Mouse (Mus musculus): ENCODE data around the gene Chpf.

The Chpf gene

GRCm38 (mm10) chr1:75498897-75499296 is 19.8 kb upstream of the Chpf start:
- DNase-seq = no peak

DNA sequence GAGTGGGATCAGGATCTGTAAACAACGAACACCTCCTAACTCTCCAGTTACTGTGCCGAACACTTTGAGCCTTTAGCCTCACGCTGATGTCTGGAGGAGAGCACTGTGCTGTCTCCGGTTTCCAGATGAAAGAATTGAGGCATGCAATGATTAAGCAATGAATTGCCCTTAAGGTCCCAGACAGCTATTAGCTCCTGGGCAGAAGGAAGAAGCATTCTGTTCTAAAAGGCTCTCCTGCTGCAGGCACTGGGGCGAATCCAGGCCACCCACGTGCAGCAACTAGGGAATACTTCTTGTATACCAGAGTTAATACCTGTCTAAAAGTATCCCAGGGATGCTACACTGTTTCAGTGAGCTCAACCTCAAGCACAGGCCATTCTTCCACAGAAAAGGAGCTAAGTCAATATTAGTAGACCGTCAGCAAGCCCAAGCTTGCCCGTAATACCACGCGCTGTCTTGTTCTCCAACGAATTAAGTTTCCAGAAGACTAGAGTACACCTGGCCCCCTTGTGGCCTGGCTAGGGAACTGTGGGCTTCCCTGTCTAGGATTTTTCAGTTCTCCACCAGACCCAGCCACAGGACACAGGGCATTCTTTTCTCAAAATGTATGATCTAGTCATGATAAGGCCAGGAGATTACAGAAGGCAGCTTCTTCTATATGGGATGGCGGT is 15.9 kb upstream of the Chpf start:
- DNase-seq = peak; percentile 69 to 77

- no peak for DNase-seq
Observed at GRCm38 (mm10) chr1:75492579-75493170, 13.6 kb upstream of the Chpf start.

DNA sequence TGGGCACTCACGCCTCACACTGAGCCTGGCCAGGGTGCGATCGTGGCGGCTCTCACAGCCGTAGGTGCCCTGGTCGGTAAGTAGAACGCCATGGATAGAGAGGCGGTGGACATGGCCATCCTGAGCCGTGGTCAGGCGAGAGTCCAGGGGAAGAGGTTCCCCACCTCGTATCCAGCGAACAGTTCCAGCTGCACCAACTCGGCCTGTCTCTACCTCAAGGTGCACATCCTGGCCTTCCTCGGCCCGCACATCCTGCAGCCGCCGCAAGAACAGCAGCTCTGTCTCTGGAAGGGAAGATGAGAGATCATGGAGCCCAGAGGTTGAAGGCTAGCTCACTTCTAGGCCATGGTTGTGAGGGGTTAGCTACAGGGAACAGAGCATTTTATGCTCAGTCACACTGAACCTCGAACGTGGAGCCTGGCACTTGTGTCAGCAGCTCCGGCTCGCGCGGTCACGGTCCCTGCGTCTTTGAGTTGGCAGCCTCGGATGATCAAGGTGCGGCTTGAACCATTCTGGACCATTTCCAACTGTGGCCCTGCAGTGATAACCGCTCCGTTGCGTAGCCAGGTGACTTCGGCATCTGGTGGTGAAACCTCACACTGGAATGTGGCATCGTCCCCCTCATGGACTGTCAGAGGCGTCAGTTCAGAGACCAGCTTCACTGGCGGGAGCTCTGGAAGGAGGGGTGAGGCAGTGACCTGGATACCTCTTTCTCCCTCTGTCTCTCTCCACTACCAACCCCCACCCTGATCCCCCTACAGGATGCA is 11.9 kb upstream of the Chpf start:
- no peak for DNase-seq

- DNase-seq = peak; percentile 81 to 87
Observed at GRCm38 (mm10) chr1:75487405-75488161, 8.5 kb upstream of the Chpf start.

GRCm38 (mm10) chr1:75487040-75487404 is 7.9 kb upstream of the Chpf start:
- DNase-seq = peak in 1 of 2 experiments; percentile 31

DNA sequence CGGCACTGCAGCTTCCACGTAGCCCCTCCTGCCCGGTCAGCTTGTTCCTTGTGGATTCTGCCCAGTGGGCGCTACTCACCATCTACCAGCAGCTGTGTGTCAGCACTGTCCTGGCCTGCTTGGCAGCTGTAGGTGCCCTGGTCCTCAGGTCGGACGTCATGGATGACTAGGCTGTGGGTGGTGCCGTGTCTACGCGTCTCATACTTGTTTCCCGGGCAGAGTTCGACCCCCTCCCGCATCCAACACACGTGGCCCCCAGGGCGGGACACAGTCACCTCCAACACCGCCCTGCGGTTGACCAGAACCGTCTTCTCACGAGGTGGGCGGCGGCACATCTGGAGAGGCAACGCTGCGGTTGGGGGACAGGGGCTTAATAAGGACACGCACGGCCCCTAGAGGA is 7.5 kb upstream of the Chpf start:
- DNase-seq = peak in 1 of 2 experiments; percentile 30

DNA sequence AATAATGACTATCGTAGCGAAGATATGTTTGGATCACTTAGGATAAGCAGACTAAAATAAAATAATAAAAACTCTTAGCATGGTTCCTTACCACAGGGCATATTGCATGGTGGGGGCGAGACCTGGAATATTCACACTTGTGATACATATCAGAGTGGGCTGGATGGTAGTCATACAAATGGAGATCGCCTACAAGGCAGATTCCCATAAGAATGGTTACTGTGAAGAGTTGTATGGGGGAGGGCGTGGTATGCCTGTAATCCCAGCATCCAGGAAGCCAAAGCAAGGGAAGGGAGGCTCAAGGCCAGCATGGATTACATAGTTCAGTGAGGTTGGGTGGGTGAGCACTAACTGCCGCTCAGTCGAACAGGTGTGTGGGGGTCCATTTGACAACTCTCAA is 1.6 kb upstream of the Chpf start:
- no peak for DNase-seq

DNA sequence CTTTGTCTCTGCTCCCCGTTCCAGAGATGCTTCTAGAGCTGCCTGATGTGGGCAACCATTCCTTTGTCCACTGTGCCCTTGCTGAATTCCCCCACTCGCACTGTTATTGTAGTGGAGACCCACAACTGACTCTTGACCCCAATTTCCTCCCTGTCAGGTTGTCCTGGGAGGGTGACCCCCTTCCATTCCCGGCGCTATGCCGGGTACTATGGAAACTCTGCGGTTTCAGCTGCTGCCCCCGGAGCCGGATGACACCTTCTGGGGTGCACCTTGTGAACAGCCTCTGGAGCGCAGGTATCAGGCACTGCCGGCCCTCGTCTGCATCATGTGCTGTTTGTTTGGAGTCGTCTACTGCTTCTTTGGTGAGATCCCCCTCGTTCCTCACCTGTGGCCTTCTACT is 929 bp upstream of the Chpf start:
- no peak for DNase-seq

DNA sequence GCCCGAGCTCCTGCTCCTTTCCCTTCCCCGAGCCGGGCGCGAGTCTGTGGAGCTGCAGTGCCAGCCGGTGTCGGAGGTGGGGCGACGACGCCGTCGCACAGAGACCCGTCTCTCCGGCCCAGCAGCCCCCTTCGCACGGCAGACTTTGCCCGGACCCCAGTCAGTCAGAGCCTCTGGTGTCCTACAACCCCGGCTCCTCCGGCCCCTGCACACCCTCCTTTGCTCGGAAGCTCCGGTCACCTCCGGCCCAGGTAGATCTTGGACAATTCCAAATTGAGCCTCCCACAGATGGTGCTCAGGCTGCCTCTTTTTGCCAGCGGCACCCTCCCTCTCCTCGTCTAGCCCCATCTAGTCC is 505 bp upstream of the Chpf start:
- no peak for DNase-seq

GRCm38 (mm10) chr1:75478497-75478896 is 610 bp downstream of the Chpf start:
- DNase-seq = peak; percentile 68 to 76

GRCm38 (mm10) chr1:75477966-75478290 is 1.2 kb downstream of the Chpf start:
- no peak for DNase-seq

- DNase-seq = peak; percentile 93 to 95
Observed at GRCm38 (mm10) chr1:75477264-75477965, 1.7 kb downstream of the Chpf start.

DNA sequence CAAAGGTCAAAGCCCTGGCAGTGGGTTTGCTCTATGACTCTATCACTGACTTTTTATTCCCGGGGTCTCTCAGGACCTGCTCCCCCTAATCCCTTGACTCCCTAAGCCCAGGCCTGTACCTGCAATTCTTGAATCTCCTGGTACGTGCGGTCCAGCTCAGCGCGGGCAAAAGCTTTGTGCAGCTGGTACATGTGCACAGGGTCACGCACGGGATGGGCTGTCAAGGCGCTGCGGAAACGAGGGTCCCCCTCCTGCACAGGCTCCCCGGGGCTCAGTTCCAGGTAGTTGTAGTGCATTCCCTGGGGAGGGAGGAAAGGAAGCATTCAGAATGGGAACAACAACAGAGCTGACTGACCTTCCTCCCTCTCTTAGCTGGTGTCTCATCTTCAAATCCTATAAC is 2.7 kb downstream of the Chpf start:
- DNase-seq = no peak

- no peak for DNase-seq
Observed at GRCm38 (mm10) chr1:75469287-75469825, 9.8 kb downstream of the Chpf start.

DNA sequence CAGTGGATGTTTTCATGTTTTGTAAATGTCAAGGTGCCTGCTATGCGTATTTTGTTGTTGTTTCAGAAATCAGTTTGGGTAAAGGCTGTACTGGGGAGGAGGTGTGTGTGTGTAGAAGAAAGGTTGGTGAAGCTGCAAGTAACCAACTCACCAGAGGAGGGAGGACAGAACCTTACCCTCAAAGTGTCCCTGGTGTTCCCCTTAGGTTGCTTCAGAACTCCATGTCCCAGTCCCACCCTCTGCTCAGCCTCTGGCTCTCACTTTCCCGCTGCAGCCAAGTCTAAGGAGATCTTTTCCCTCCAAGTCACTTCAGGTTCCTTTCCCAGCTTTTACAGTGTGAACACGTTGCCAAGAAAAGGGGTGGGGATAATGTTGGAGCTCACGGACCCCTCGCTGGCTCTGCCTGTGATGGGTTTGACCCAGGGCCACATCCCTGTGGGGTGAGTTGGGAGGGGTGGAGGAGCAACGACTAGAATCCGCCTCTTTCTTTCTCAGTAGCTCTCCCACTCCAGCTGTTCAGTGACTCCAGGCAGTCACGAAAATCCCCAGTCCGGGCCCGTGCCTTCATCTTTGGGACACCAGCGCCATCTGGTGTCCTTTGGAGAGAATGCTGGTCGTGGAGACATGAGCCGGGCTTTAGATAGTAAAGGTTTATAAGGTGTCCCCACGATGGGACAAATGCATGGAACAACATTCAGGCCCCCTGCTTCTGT is 11.7 kb downstream of the Chpf start:
- DNase-seq = peak; percentile 87 to 90

DNA sequence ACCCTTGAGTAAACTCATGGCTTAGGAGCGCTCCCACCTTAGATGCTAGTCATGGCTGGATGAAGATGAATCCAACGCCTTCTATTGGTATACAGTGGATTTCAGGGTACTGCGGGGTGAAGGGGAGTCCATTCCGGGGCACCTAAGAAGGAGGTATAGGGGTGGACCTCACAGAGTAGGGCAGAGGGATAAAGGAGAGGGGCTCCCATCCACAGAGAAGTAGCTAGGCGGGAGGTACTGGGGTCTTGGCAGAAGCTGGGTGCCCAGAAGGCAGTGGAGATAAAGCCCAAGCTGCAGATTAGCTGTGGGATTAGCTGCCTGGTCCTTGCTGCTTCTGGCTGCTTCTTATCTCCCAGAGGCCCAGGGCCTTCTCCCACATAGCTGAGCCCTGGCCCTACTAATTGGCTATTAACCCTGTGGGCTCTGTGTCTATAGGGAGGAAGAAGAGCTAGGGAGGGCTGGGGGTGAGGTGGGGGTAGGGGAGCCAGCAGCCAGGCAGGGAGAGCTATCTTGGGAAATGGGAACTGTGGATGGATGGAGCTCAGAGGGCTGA is 15.4 kb downstream of the Chpf start:
- no peak for DNase-seq

DNA sequence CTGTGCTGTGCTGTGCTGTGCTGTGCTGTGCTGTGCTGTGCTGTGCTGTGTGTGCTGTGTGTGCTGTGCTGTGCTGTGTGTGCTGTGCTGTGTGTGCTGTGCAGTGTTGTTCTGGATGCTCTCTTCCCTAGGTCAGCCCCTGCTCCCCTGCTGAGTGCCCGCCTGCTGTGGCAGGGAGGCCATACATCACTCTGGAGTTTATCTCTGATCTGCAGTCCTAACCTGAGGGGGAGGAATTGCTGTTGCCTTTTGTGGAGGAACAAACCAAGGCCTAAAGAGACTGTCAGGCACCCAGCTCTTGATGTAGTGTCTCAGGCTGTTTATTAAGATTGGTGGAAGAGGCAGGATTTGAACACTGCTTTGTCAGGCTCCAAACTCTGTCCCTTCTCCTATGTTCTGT is 16.5 kb downstream of the Chpf start:
- DNase-seq = no peak

DNA sequence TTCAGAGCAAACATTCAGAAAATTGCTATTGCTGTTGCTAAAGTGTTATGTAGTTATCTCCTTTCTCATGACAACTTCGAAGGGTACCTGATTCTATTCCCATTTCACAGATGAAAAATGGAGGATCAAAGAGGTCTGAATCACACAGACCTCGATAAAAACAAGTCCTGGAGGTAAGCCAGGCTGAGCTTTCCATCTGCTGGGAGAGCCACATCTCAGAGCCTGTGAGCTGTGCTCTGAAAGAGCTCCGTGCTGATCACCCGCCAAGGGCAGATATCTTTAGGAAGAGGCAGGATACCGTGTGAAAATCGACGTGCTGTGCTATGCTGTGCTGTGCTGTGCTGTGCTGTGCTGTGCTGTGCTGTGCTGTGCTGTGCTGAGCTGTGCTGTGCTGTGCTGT is 18.8 kb downstream of the Chpf start:
- DNase-seq = no peak

GRCm38 (mm10) chr1:75458789-75459684 is 20.1 kb downstream of the Chpf start:
- DNase-seq = peak; percentile 66 to 81

All from kidney, postnatal 4 days (tissue).